Mouse (Mus musculus) retina, embryonic 14.5 days (tissue): Measurements from ENCODE around the gene Bcas3.

Experiments
- DNase-seq: peaks from one replicate; pipeline ENCODE4 v3.0.0-alpha.2; 2015; ENCODE audit warnings: low spot score

The Bcas3 gene

DNA sequence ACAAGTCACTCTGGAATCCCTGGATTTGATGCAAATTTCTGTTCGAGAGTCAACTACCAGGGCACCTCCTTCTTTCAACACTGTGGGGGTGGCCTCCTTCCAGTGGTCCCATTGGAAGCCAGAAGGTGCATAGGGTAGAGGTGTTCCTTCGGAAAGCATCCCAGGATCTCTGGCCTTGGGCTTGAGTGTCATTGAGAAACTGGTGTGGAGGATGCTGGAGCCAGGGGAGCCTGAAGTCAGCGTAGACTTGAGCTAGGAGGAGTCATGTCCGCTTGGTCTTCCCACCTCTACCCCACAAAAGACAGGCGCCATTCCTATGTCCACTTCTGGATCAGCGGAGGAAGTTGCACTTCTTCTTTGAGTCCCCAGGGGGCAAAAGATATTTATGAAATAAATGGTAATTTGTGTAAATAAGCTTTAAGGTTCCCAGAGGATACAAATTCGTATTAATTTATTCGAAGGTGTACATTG, 488.3 kb downstream of the Bcas3 start:
- peak; percentile 71 for DNase-seq

DNA sequence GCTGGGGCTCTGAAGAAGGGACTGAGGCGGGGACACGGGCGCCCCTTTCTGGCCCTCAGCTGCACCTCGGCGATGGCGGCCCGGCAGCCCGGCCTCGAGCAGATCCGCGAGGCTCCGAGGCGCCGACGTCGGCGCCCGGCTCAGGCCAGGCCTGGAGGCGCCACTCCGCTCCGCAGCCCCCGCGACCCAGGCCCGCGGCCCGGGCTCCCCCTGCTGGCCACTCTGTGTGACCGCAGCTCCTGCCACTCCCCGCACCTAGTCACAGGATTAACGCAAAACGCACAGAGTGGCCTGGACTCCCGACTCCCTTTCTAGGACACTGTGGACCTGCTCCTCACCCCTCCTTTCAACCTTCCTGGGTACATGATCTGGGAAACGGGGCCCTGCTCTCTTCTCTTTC, 489.0 kb downstream of the Bcas3 start:
- peak; percentile 91 for DNase-seq

DNA sequence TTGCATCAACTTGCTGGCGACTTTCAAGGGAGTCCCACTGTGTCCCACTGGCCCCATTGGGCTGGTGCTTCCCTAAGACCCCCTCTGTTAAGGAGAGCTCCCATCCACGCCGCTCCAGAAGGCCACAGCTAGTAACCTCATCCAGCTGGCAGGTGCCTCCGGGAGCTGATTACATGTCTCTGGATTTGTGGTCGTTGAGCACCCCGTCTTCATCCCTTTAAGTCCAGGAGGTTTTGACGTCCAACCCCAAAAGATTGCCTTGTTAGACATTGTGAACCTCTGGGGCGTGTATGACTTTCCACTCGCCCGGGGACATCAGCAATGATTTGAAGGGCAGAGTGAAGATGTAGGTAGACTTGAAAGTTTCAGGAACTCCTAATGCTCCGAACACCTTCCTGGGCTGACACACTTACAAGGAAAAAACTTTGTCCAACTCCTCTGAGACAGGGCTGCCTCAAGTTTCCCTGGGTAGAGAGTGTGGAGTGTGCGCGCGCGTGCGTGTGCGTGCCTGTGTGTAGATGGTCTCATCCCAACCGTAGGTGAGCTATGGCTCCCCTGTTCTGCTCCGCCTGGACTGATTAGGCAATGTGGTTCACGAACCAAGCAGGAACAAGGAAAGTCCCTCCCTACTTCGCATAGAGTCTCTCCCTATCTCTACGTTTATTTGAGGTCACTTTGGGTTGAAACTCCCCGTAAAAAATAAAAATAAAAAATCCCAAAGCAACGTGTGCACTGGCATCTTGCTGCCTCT, 489.8 kb downstream of the Bcas3 start:
- no peak for DNase-seq

DNA sequence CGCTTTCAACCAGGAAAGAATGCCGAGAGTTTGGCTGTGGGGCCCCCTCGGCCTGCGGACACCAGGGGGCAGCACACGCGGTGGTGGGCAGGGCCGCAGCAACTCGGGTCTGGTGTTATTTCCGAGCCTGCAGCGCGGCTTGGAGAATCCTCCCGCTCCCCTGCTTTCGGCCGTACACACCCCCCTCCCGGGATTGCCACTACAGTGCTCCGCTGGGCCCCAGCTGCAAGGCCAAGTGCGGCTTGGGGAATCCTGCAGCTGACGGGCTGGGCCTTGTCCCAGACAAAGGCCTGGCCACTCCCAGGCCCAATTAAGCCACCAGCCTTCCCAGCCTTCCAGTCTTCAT, 490.4 kb downstream of the Bcas3 start:
- peak; percentile 97 for DNase-seq

DNA sequence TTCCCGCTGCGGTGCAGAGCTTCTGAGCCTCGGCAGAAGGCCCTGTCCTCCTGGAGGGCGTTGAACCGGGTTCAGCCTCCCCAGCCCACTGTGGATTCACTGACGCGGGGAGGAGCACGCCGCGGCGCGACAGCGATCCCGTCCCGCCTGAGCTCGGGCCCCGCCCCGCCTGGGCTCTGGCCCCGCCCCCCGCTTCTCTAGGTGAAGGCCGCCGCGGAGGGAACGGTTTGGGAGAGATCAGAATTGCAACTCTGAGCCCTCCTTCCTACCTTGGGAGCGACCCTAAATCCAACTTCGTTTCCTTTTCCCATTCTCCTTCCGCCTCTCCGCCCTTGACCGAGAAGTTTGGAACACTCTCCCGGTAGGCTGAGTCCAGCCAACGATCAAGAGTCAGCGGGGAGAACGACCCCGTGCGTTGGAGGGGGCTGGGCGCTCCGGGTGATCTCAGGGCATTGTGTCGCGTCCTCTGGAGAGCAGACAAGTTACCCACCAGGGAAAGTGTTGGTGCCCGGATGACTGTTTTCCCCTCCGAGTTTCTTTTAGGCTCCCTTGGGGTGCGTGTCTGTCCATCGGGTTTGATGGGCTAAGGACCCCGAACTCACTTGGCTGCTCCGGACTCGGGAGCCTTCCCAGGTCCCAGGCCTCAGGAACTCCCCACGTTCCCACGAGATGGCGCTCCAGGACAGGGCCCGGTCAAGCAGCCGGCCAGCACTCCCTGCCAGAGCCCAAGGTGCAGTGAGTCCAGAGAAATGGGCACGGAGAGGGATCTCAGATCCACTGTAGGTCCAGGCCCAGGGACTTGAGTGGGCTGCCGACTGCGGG, 491.4 kb downstream of the Bcas3 start:
- DNase-seq = peak; percentile 94

DNA sequence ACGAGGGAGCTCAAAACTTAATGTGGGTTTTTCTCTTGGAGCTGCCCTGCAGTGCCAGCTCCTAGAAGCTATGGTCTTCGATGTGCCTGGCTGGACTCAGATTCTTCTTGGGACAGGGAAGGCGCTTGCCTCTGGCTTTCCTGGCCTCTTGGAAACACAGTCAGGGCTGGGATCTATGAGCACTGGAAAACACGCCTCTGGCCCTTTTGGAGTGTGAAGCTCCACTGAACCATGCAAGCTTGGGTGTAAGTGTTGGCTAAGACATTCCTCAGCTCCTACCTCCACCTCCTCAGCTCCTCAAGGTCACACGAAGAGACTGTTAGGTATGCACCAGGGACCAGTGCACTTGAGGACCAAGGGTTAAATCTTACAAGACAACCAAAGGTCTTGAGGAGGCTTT, 492.0 kb downstream of the Bcas3 start:
- no peak for DNase-seq

DNA sequence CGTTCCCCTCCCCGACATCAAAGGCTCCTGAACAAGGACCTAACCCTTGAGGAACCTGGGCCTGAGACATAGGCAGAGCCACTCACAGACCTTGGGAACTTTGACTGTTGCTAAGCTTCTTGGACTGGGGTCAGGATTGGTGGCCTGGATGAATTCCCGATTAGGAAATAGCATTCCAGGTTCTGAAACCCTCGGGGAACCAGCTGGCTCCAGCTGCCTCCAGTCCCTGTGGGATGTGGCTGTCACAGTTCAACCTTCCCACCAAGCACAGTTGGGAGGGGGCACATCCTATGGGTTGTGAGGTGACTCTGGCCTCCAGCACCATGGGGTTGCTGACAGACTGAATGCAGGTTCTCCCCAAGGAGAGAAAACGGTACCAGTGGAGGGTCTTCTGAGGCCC, 493.0 kb downstream of the Bcas3 start:
- peak; percentile 29 for DNase-seq

DNA sequence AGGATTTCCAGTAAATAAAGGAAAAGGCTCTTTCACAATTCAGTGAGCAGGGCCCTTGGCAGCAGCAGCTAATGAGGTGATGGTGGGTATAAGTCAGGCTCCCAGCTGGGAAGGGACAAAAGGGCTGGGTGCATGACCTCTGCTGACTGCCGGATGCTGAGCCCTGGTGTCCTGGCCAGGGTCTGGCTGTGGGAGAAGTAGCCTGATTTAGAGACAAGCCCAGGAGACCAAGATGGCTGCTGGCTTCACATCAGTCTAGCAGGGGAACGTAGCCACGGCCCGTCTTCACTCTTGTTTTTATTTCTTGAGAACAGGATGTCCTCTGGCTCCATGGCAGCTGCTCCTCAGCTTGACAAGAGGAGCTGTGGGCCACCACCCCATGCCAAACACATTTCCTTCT, 493.5 kb downstream of the Bcas3 start:
- no peak for DNase-seq

DNA sequence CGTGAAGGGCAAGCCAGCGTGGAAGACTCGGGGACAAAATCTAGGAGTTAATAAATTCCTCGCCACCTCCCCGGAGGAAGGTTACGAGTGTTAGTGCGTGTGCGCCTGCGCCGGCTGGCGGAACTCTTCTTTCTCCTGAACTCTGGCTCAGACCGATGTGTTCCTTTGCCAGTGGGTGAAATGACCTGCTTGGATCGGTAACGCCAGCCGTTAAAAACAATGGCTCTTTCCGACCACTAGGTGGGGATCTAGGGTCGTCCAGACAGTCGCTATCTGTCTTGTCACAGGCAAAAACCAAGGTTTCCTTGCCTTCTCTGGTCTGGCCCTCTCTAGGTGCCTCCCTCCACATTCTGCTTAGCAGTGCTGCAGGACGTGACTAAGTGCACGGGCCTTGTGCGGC, 496.1 kb downstream of the Bcas3 start:
- DNase-seq = peak; percentile 94

DNA sequence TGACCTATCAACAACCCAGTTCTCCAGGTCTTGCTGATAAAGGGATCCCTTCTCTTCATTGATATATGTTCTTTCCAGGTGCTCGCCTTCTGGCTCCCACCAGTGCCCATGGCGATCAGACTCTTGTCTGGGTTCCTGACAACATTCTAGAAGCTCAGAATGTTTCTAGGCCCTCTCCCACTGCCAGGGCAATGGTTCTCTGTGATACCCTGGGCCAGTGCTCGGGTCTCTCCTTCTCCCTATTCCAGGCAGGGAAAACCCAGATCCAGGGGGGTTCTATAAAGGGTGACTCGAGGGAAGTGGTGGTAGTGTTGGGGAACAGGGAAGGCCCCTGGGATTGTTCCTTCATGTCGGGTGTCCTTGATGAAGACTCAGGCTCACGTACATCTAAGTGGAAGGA, 497.3 kb downstream of the Bcas3 start, which contains the start of gene Gm11444:
TSS of gene Gm11444 (minus strand) at position 101 of the 400 bp plus-strand sequence.
- no peak for DNase-seq

DNA sequence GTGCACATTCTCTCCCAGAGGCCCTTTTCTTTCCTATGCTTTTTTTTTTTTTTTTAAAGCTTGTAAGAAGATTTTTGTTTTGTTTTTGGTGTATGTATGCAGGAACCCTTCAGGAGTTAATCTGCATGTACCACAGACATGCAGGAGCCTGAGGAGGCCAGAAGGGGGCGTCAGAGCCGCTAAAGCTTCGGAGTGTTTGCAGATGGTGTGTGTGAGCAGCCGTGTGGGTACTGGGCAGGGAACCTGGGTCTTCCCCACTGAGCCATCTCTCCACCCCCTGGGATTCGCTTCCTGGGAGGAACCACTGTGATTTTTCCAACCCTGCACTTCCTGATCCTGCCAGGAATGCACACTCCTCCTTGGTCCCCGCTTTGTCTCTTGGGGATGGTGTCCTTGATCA, 497.8 kb downstream of the Bcas3 start:
- peak; percentile 64 for DNase-seq

DNA sequence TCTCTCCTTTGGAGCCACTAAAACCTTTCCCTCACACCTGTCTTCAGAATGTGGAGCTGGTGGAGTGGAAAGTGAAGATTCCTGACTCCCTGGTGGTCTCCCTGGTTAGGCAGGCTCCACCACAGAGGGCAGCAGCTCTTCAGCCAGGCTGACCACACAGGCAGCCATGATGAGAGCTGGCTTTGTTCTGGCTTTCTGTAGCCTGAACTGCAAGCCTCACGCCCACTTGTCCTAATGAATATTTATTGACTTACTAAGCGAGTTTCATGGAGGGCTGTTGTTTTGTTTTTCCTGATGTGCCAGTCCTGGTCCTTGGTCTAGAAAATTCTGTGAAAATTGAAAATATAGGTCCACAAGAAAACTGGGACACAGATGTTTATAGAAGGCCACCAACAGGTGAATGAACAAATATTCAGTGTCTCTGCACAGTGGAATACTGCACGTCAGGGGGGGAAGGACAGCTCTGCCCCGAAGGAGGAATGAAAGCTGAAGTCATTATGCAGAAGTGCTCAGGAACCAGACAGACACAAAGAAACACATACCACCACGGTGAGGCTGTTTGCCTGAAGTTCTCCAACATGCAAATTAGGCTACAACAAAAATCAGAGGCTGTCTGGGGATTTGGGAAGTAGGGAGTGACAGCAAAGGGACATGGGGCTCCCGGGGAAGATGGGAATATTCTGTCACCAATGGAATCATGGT, 505.2 kb downstream of the Bcas3 start:
- DNase-seq = peak; percentile 35

DNA sequence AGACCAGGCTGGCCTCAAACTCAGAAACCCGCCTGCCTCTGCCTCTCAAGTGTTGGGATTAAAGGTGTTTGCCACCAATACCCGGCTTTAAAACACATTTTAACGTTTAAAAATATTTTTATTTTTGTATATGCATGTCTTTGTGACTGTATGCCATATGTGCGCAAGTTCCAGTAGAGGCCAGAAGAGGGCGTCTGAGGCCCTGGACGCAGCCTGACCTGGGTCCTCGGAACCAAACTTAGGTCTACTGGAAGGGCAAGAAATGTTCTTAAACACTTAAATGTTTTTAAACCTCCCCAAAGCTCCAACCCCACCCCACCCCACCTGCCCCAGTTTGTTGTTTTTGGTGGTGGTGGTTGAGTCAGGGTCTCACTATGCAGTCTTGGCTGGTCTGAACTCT, 511.4 kb downstream of the Bcas3 start:
- peak; percentile 45 for DNase-seq
